Mouse (Mus musculus) embryonic facial prominence, embryonic 14.5 days (tissue): ENCODE measurements around the gene Prkcz. TPM values are rescaled to one million over a fixed set of nuclear protein-coding genes. Genes with fewer than 3 reads are reported as not detected.

Source experiments
- ATAC-seq: fragments of 200-750 bp; cut with Nextera tagmentation; 2 replicates; pipeline ENCODE4 v1.8.0; 2017; ENCODE audit warnings: low read depth, moderate number of reproducible peaks, moderate TSS enrichment
- DNase-seq: peaks from one replicate; pipeline ENCODE4 v3.0.0-alpha.2; 2015; ENCODE audit warnings: low spot score
- H3K27ac ChIP-seq: fragments of 300-500 bp; sonication (generic); replicated peaks from 2 replicates; pipeline ENCODE4 v1.5.1; 2014; ENCODE audit warnings: low read depth, mild to moderate bottlenecking, low read length, moderate library complexity
- H3K27me3 ChIP-seq: fragments of 300-500 bp; sonication (generic); replicated peaks from 2 replicates; pipeline ENCODE4 v1.6.1; 2014; ENCODE audit warnings: low read length; ENCODE audit not compliant: control insufficient read depth, insufficient read depth
- H3K36me3 ChIP-seq: fragments of 300-500 bp; sonication (generic); 2 replicates; pipeline ENCODE4 v1.6.1; 2014; ENCODE audit warnings: low read length, mixed read lengths; ENCODE audit not compliant: control insufficient read depth, insufficient read depth
- H3K4me1 ChIP-seq: fragments of 300-500 bp; sonication (generic); 2 replicates; pipeline ENCODE4 v1.6.1; 2014; ENCODE audit warnings: antibody characterized with exemption, low read length; ENCODE audit not compliant: control insufficient read depth, insufficient read depth
- H3K4me2 ChIP-seq: fragments of 300-500 bp; sonication (generic); 2 replicates; pipeline ENCODE4 v1.6.1; 2014; ENCODE audit warnings: low read depth, mild to moderate bottlenecking, low read length, moderate library complexity, mixed read lengths
- H3K4me3 ChIP-seq: fragments of 300-500 bp; sonication (generic); 2 replicates; pipeline ENCODE4 v1.5.1; 2014; ENCODE audit warnings: low read depth, mild to moderate bottlenecking, low read length
- H3K9ac ChIP-seq: fragments of 300-500 bp; sonication (generic); 2 replicates; pipeline ENCODE4 v1.6.1; 2014; ENCODE audit warnings: low read depth, mild to moderate bottlenecking, low read length, moderate library complexity, mixed read lengths
- H3K9me3 ChIP-seq: fragments of 300-500 bp; sonication (generic); 2 replicates; pipeline ENCODE4 v1.6.1; 2016; ENCODE audit warnings: low read length; ENCODE audit not compliant: control insufficient read depth
- WGBS: fragments of 180-500 bp; shearing (Covaris S2); extraction: QIAGEN DNeasy Blood & Tissue Kit; methylation state at CpG from one replicate; pipeline ENCODE4 v1.1.7; 2014; 5-methylcytosine and 5-hydroxymethylcytosine counted together
- polyA plus RNA-seq: library from polyadenylated mRNA; unstranded; fragments of >200 nt; fragmentation: Nextera tagmentation; extraction: Ambion mirVana; gene quantifications from 2 replicates; pipeline ENCODE4 v1.2.1, GENCODE M21; 2014

Gene Prkcz
- polyA plus RNA-seq, 1 experiment from 2014 or later = 9.8 TPM

GRCm38 (mm10) chr4:155221599-155222551 is 139.3 kb downstream of the Prkcz start:
- WGBS = under 1% methylated on average over 37 of the region's 93 CpGs
- Histone ChIP-seq H3K27me3 (no peaks in the 10 kb centered on the region), H3K4me2 (peak overlapping the region; percentile 93), H3K4me3 (peak overlapping the region; percentile 87), H3K4me1 (peaks cover 40% of the 10 kb centered on the region), H3K9me3 (no peaks in the 10 kb centered on the region), H3K9ac (peak overlapping the region; percentile 94), H3K27ac (peak overlapping the region; percentile 88), H3K36me3 (peaks cover 4% of the 10 kb centered on the region; the same call in 1 of the 2 replicates)
- ATAC-seq (no peak), DNase-seq (peak; percentile 81)

- DNase-seq = no peak
- Histone ChIP-seq H3K9ac (peak overlapping the region; percentile 94), H3K4me2 (peak overlapping the region; percentile 93), H3K4me3 (peak overlapping the region; percentile 87), H3K4me1 (peaks cover 48% of the 10 kb centered on the region), H3K27me3 (no peaks in the 10 kb centered on the region), H3K27ac (peak overlapping the region; percentile 88), H3K9me3 (no peaks in the 10 kb centered on the region), H3K36me3 (peaks cover 4% of the 10 kb centered on the region; the same call in 1 of the 2 replicates)
- ATAC-seq = no peak
- 0% methylated on average over 7 of the region's 7 CpGs for WGBS
Observed at GRCm38 (mm10) chr4:155221106-155221505, 140.1 kb downstream of the Prkcz start.

- Histone ChIP-seq H3K27ac (peak overlapping the region; percentile 88), H3K9me3 (no peaks in the 10 kb centered on the region), H3K27me3 (no peaks in the 10 kb centered on the region), H3K4me1 (peaks cover 54% of the 10 kb centered on the region), H3K4me3 (peak overlapping the region; percentile 87), H3K4me2 (peak overlapping the region; percentile 93), H3K9ac (peak overlapping the region; percentile 94), H3K36me3 (peaks cover 4% of the 10 kb centered on the region; the same call in 1 of the 2 replicates)
- WGBS = 8% methylated on average over 14 of the region's 14 CpGs
- ATAC-seq = no peak
- DNase-seq = no peak
Observed at GRCm38 (mm10) chr4:155220213-155221100, 140.7 kb downstream of the Prkcz start.

- ATAC-seq (no peak), DNase-seq (no peak)
- no peaks in the 10 kb centered on the region for H3K27me3 ChIP-seq
- no peaks in the 10 kb centered on the region for H3K9me3 ChIP-seq
- H3K4me2 ChIP-seq = peak overlapping the region; percentile 93
- no peak overlapping the region for H3K27ac ChIP-seq
- peaks cover 4% of the 10 kb centered on the region; the same call in 1 of the 2 replicates for H3K36me3 ChIP-seq
- peak overlapping the region; percentile 87 for H3K4me3 ChIP-seq
- H3K4me1 ChIP-seq = peaks cover 63% of the 10 kb centered on the region
- peak overlapping the region; percentile 94 for H3K9ac ChIP-seq
- 53% methylated on average over 12 of the region's 12 CpGs for WGBS
Observed at GRCm38 (mm10) chr4:155219271-155220212, 141.6 kb downstream of the Prkcz start.

GRCm38 (mm10) chr4:155218104-155218732 is 142.9 kb downstream of the Prkcz start:
- peaks cover 4% of the 10 kb centered on the region; the same call in 1 of the 2 replicates for H3K36me3 ChIP-seq
- no peak for ATAC-seq
- H3K9me3 ChIP-seq = no peaks in the 10 kb centered on the region
- 46% methylated on average over 9 of the region's 9 CpGs for WGBS
- no peak for DNase-seq
- H3K4me3 ChIP-seq = peak overlapping the region; percentile 87
- no peaks in the 10 kb centered on the region for H3K27me3 ChIP-seq
- peaks cover 57% of the 10 kb centered on the region for H3K4me1 ChIP-seq
- H3K4me2 ChIP-seq = peak overlapping the region; percentile 93
- peak overlapping the region; percentile 94; the same call in 1 of the 2 replicates for H3K9ac ChIP-seq
- H3K27ac ChIP-seq = no peak overlapping the region

GRCm38 (mm10) chr4:155217241-155218103 is 143.7 kb downstream of the Prkcz start:
- no peak overlapping the region for H3K27ac ChIP-seq
- H3K9ac ChIP-seq = 0 out of 2 replicates have a peak overlapping the region, but pooled peaks have one; percentile 15
- DNase-seq (no peak), ATAC-seq (no peak)
- H3K36me3 ChIP-seq = peaks cover 4% of the 10 kb centered on the region; the same call in 1 of the 2 replicates
- peak overlapping the region; percentile 93 for H3K4me2 ChIP-seq
- H3K9me3 ChIP-seq = no peaks in the 10 kb centered on the region
- WGBS = 34% methylated on average over 12 of the region's 12 CpGs
- peak overlapping the region; percentile 87; the same call in 1 of the 2 replicates for H3K4me3 ChIP-seq
- H3K4me1 ChIP-seq = peaks cover 57% of the 10 kb centered on the region
- no peaks in the 10 kb centered on the region for H3K27me3 ChIP-seq
